Mouse (Mus musculus): Measurements from ENCODE around the gene Avpr2.

The Avpr2 gene

DNA sequence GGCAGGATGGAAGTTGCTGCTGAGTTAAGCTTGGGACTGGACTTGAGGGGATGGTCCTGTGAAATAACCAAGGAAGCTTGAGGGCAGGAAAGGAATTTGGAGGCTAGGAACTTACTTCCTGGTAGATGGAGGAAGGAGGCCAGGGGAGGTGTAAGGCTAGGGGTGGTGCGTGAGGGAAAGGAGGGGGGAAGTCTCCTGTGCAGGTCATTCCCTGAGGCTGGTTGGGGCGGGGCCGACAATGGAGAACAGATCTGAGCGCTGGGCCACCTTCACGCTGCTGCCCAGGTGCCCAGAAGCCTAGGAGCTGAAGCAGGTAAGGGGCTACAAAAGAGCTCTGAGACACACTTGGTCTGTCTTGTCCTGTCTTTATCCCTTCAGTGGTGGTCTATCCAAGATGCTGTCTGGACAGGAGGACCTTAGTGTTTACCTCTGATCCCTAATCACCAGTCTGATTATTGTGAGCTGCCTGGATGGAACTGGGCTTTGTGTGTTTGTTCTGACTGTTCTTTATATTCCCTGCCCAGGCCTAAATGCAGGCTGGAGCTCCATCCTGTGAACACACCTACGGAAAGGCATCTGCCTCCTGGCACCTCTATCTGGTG, at the start of gene Avpr2:
Gene Avpr2 (plus strand): TSS at position 552 of the 602 bp plus-strand sequence.
- no peak for DNase-seq

DNA sequence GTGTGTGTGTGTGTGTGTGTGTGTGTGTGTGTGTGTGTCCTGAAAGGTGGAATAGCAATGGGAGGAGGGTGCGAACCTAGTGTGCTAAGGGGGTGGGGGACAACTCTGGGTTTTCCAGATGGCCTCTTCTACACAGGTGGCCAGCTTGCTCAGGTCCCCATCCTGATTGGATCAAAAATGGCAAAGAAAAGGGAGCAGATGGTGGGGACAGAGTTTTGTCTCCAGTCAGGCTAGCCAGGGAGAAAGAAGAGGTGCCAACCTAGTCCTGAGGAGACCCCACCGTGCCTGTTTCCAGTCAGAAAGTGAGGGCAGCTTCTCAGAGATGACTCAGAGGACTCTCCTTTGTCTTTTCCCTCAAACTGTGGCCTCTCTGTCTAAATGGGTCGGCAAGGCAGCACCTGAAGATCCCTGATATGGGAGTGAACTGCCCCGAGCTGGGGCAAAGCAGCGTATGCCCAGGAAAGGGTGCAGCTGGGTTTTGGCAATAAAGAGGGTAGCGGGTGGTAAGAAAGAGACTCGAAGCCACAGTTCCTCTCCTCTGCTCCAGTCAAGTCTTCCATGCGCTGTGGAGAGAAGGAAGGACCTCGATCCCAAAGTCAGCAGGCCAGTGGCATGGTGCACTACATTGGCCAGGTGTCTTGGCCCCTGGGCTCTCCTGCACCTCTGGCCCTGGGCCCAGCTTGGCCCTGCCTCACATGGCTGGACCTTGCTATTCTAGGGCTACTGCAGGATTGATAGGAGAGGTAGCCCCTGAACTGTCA, 37.4 kb upstream of the Avpr2 start:
- no peak for DNase-seq

DNA sequence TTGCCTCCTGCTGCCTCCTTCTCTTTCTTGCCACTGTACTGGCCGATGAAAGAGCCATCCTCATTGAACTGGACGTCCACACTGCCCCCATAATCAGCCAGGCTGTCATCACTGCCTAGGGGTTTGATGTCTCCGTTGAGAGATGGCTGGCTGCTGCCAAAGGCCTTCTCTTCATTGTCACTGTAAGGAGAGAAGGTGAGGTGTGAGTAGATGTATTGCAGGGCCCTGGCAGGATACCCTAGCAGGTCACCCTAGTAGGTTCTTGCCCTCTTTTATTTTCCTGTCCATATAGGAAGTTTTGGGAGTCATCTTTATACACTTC, 36.9 kb upstream of the Avpr2 start:
- DNase-seq, result no peak

DNA sequence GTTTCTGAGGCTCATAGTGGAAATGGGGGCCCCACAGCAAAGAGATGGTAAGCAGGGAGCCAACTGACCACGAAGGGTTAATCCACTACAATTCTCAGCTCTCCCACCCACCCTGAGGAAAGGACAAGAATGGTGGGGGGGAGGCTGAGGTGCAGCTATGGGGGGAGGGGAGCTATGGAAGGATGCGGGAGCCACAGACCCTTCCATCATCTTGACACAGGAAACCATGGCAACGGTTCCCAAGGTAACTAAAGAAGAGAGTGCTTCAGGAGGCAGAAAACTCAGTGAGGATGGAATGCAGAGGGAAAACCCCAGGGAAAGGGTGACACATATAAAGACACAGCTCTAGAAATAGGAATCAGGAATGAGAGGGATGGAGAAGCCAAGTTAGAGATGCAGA, 27.2 kb upstream of the Avpr2 start:
- DNase-seq, result peak; percentile 71

DNA sequence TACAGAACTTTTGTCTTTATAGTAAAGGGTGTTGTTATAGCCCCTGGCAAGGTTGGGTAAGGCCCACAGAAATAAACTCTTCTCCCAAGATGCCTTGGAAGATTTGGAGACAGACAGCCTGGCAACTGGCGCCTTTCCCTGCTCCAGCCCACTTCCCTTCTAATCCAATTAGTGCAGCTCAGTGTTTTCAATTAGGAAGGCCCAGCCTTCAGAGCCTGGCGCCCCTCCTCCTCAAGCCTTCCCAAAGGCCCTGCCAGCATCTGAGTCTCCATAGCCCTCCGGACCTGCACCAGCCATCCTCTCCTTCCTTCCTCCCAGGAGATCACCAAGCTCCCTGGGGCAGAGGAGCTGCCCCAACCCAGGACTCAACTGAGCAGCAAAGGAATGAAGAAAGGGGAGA, 24.6 kb upstream of the Avpr2 start:
- peak; percentile 73 for DNase-seq

DNA sequence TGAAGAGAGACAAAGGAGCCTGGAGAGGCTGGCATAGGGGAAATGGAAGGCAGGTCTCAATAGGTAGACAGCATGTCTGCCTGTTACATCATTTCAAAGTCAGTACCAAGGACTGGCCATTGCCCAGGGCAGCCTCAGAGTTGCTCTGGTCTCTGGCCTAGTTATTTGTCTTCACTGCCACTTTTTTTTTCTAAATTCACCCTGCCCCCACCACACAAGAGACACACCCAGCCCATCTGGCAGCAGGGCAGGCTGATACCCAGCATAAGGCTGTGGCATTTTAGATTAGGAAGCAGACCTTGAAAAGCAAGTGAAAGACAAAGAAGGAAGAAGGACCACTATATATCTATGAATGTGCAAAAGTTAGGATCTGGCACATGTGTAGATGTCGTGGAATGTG, 24.1 kb upstream of the Avpr2 start:
- DNase-seq, result peak; percentile 28

DNA sequence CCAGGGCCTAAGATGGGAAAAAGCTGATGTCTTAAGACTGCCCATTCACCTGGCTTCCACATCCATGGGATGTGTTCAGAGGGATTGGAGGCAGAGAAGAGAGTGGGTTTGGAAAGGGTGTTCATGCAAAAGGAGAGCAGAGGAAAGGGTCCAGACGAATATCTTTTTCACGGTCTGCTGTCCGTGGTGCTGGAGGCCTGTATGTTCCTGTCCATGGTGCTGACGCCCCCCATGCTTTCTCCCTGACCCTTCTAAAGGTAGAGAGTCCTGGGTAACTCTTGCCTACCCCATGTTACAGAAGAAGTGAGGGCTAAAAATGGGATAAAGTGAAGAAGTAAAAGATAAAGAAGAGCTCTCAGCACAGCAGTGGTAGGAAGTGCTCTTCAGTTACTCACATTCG, 22.6 kb upstream of the Avpr2 start:
- peak; percentile 34 for DNase-seq

DNA sequence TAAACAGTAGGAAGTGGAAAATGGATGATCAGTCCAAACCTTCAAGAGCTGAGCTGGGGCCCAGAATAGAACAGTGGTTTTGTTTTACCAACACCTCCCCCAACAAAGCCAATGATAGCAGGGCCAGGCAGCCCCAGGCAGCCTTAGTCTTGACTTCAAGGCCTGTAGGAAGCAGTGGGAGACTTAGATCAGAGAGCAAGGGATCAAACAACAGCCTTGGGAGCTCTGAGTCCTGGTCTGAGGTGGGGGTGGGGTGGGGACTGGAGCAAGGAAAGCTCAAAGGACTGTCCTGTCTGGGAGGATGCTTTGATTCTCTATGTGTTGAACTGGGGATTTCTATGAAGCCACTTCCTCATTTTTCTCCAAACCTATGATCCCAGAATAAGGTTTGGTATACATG, 20.4 kb upstream of the Avpr2 start:
- DNase-seq, result no peak

DNA sequence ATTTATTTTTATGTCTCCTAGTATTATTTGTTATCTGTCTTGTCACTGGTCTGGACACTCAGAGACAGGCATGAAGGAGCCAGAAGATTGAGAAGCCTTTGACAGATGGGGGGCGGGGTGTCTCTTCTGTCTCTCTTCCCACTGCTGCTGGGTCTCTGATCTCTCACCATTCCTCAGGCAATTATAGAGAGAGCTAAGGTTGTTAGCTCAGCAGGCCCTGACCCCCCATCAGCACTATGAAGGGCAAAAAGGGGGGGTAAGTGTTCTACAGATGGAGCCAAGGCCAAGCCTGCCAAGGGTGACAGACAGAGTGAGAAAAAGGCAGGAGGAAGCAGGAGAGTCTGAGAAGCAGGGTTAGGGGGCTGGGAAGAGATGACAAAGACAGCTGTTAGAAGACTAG, 19.9 kb upstream of the Avpr2 start:
- no peak for DNase-seq

DNA sequence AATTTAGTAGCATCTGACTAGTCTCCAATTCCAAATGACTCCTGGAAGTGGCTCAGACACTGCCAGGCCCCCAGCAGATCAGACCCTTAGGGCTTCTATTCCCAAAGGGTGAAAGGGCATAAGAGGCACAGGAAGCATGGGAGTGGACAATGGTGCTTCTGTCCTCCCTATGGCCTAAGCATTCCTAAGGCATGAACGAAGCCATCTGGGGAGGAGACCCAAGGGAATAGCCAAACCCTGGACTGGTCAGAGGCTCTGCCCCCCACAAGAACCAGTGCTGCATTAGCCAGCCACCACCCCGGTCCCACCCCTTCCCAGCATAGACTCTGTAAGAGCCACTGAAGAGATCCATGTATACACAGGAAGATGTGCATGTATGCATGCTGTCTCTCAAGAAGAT, 16.0 kb upstream of the Avpr2 start:
- no peak for DNase-seq

DNA sequence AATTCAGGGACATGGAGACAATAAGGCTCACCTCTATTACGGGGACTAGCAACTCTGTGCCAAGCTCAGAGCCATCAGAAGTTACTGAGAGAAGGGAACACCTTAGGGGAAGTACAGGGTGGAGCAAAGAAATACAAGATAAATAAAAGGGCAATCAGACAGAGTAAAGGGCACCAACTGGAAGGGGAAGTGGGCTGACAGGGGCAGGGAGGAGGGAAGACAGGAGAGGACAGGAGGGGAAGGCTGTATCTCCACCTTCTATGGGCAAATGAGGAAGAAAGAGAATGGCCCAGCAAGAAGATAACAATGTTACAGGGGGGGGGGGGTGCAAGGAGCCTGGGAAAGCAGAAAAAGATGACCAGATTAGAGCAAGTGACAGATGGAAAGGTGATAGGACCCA, 14.9 kb upstream of the Avpr2 start:
- DNase-seq, result no peak

DNA sequence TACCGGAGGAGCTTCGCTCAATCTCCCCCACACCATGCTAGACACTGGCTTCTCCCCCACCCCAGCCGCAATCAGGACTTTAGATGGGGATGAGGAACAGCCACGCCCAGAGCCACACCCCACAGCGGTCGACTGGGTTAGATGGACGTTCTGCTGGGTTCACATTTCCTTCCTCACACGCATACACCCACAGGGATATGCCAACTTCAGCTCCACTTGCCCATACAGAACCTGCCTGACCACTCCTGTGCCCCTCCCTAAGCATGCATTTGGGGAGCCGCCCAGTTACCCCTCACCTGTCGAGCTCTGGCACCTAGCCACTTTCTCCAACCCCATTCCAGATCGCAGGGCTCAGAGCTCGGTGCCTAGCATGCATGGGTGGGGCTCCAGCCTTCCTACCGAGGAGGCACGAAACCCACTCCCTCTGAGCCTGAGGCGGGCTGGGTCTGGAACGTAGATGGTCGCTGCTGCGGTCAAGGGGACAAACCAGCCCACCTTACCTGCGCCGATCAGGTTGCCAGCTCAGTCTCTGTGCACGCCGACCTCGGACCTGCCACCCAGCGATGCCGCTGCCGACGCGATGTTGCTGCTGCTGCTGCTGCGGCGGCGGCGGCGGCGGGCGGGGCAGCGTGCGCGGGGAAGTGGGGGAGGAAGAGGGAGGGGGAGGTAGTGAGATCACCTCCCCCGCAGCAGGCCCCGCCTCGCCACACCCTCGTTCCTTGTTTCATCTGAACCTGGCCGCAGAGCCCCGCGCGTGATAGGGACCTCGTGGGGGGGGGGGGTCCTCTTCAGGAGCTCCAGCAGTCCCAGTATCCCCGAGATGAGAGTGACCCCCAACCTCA, 11.5 kb upstream of the Avpr2 start:
- peak; percentile 53 for DNase-seq

DNA sequence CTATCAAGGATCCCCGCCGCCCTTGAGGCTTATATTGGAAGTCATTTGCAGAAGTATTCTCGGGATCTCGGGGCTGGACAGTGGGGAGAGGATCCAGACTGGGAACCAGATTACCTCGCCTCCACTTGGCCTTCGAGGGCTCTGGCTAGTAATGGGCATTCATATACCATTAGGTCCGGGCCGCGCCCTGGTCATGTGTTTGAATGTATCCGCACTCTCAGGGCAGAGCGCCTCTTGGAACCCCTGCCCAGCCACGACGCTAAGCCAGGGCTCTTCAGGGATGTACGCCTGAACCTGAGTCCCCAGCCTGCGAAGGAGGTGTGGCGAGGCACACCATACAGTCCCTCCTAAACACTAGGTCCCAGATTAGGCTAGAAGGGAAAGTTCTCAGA, 10.9 kb upstream of the Avpr2 start:
- no peak for DNase-seq

DNA sequence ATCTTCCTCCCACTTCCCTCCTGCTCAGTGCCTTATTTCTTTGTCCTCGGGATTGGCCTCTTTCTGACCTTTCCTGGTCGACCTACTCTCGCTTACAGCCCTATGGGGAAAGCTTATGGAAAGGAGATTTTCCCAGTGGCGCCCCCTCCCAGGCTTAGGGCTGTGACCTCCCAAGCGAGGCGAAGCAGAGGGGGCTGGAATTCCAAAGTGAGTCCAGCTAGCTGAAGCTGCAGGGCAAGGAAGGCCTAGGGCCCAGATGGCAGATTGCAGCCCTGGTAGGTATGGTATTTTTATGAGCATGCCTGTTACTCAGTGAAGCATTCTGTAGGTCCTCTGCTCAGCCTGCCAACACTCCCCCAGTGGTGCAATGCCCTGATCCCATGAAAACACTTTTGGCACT, 10.4 kb upstream of the Avpr2 start:
- DNase-seq, result peak; percentile 29

DNA sequence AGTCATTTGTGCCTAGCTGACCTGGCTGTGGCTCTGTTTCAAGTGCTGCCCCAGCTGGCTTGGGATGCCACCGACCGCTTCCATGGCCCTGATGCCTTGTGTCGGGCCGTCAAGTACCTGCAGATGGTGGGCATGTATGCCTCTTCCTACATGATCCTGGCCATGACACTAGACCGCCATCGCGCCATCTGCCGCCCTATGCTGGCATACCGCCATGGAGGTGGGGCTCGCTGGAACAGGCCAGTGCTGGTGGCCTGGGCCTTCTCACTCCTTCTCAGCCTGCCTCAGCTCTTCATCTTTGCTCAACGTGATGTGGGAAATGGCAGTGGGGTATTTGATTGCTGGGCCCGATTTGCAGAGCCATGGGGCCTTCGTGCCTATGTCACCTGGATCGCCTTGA, 931 bp downstream of the Avpr2 start:
- DNase-seq, result no peak

DNA sequence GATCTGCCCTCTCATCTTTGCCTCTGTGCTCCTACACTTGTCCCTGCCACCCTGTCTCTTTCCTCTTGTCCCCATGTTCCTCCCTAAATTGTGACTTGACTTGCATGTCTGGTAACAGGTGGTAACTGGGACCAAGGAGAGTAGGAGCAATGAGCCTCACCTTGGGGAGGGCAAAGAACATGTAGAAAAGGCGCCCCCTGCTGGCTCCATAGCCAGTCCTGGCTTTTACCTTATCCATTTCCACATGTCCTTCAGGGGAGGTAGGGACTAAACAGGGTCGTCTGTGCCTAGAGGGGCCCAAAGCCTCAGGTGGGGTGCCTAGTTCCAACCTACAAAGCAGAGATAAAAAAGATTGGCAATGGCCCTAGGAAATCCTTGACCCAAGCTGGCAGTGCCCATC, 3.8 kb downstream of the Avpr2 start, which contains the start of gene L1cam:
Gene L1cam (minus strand): TSS at position 387 of the 400 bp plus-strand sequence.
- peak; percentile 57 for DNase-seq

DNA sequence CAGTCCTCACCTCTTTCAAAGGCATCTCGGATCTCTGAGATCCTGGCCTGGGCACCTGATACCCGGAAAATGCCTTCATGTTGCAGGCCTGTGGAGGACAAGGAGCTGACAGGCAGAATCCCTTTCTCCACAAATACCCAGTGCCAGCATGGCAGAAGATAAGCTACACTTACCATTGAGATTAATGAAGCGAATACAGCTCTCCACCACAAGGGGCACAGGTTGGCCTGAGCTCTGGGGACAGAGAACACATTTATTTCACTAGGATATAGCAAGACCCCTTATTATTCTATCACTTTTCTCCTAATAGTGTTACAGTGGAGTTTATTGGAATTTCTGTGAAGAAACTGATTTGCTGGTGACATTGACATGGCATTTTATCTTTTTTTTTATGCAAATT, 6.1 kb downstream of the Avpr2 start:
- DNase-seq, result no peak

DNA sequence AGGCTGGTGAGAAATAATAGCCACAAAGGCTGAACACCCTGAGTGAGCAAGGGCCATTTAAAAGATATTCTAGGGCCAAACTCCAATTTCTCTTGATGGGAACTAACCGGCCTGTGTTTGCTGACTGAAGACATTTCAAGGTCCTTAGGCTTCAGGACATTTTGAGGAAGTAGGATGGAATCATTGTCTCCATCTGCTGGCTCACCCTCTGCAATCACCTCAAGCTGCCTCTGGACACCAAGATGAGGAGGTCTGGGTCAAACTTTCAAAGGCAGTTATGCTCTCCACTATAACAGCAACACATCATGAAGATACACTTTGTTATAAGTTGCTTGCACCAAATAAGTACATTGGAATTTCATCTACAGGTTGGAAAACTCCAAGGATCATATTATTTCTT, 18.1 kb downstream of the Avpr2 start:
- DNase-seq, result no peak

DNA sequence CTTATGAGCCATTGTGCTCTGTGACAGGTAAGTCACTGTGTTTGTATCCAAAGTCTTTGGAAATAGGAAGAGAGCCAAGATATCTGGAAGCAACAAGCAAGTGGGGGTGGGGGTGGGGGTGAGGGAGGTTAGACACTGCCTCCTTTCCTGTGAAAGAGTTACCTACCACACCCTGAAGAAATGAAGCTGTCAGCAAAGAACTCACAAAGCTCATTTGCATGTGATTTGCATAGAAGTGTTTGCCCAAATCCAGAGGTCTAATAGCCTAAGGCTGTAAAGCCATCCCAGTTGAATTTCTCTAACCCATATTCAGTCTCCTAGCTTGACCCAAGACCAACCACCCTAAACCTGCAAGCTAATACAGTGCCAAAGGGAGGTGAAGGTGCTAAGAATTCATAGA, 18.5 kb downstream of the Avpr2 start:
- DNase-seq, result no peak

DNA sequence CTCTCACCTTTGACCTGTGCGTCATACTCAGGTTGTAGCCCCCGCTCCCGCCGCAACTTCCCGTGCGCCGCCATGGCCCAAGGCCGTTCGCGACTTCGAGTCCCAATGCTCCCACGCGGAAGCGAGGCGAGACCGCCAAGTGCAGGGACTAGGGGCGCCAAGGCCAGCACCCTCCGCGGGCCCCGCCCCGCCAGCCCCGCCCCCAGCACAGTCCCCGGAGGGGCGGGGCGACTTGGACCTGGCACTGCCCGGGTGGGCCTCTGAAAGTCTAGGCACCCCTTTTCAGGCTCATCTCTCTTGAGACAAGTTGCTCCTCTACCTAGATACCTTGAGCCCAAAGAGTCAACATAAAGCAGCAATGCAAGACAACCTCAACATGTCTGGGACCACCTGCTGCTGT, 19.3 kb downstream of the Avpr2 start:
- peak; percentile 24 for DNase-seq

DNA sequence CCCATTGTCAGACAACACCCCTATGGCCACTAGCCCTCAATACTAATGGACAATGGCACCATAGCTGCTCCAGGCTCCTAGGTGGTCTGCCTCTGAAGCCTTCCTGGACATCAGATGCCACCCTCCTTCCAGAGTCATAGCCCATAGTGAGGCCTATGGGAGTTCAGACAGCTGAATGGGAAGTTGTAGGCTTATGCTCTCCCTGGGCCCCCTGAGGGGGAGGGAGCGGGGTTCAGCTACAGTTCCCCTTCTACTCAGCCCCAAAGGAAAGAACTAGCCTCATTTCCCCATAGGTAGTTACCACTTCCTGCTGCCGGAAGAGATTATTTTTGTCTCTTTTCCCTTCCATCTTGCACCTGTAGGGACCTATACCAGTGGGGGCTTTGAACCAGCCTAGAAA, 19.7 kb downstream of the Avpr2 start:
- no peak for DNase-seq

DNA sequence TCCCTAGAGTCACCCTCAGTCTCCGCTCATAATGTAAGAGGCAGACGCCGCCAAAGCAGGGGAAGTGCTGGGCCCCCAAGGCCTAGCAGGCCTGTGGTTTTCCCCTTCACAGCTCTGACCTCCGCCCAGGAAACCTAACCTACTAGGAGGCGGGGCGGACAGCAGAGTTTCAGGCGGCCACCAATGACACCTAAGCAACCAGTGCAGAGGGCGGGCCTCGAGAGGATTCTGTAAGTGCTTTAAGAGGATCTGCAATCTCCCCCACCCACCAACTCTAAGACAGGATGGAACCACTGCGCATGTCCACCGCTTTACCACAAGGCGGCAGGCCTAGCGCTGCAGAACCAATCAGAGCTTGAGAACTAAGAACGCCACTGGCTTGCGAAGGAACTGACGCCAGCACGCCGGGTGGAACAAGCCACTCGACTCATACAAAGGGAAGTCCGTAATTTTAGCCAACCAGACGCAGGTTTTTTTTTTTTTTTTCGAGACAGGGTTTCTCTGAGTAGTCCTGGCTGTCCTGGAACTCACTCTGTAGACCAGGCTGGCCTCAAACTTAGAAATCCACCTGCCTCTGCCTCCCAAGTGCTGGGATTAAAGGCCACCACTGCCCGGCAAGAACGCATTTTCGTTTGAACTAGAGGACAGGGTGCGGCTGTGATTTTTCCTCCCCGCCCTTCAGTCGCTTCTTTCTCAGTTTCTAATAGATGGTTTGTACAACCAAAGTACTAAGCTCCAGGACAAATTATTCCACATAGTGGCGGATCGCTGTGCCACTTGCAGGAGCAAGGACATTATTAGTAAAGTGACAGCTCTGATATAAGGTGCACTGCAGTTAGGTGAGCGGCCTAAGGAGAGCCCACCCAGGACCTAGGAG, 23.2 kb downstream of the Avpr2 start:
- peak; percentile 97 for DNase-seq

DNA sequence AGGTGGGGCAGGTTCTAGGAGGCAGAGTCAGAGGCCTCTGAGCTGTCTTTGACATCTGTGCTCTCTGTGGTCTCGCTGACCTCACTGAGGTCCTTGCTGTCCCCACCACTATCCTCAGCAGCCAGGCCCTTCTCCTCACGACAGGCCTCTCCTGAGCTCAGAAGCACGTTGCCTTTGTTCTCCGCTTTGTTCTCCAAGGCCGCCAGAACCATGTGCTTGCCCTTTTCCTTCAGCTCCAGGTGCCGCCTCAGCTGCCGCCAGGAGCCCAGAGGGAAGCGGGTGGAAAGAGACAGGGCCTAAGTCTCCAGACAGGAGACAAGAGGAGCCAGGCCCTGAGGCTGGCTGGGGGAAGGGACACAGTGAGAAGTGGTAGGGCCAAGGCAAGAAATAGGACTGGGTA, 25.0 kb downstream of the Avpr2 start:
- DNase-seq, result no peak
